Mouse (Mus musculus) cerebellum, adult 9-11 months (tissue): Measurements from ENCODE around the gene Tmem25.
A peak's percentile ranks its signal among the peaks of the same experiment; 100 is the strongest.

ENCODE experiments used
- DNase-seq: peaks from one replicate; pipeline ENCODE4 v3.0.0; 2022

Gene Tmem25

GRCm38 (mm10) chr9:44799102-44799957 is at the start of gene Tmem25:
TSS of gene Tmem25 (minus strand) at chr9:44799307.
- DNase-seq = peak; percentile 95

DNA sequence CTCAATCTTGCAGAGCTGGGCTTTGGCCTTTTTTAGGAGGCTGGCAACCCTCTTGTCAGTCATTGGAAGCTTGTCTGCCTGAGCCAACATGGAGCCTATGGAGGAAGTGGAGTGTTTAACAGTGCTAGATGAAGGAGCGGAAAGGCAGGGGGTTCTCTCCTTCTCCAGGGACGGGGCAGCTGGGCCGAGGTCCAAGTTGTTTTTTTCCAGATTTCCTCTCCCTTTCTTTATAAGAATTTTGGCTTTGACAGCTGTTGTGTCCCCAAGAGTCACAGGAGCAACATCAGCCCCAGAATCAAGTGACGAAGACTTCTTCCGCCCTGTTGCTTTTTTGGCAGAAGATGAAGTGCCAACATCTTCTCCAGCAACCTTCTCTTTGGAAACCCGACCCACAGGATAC is 48.3 kb upstream of the Tmem25 start:
- no peak for DNase-seq

- DNase-seq = no peak
Observed at GRCm38 (mm10) chr9:44841241-44841640, 42.1 kb upstream of the Tmem25 start.

GRCm38 (mm10) chr9:44836439-44836838 is 37.3 kb upstream of the Tmem25 start:
- peak; percentile 70 for DNase-seq

DNA sequence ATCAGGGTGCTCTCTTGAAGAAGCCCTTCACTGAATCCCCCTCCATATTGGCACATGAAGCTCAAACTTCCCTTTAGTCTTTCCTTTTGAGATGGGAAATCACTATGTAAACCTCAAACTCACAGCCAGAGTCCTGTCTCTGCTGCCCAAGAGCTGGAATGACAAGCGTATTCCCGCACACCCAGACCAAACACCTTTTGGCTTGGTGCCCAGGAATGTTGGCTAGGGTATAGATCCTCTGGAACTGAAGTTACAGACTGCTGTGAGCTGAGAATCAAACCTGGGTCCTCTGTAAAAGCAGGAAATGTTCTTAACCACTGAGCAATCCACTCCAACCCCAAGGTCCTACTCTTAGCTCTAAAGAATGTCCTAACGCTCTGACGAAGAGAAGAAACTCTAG is 33.2 kb upstream of the Tmem25 start:
- no peak for DNase-seq

DNA sequence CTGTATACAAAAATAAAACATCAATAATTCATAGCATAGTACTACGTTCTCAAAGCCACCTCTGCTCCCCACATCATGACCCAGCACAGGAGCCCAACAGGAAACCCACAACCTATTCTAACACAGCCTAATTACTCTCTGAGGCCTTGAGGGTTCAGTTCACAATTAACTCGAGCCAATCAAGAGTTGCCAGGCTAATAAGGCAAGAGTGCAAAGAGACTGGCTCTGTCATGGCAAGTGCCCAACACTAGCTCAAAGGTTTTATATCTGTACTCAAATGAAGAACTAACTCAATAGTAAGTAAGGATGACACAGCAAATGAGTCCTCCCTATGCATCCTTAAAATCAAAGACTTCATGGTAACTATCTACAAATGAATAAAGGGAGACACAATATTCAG is 31.4 kb upstream of the Tmem25 start:
- no peak for DNase-seq

GRCm38 (mm10) chr9:44828944-44829343 is 29.8 kb upstream of the Tmem25 start:
- no peak for DNase-seq

GRCm38 (mm10) chr9:44826660-44827059 is 27.6 kb upstream of the Tmem25 start:
- DNase-seq = no peak

DNA sequence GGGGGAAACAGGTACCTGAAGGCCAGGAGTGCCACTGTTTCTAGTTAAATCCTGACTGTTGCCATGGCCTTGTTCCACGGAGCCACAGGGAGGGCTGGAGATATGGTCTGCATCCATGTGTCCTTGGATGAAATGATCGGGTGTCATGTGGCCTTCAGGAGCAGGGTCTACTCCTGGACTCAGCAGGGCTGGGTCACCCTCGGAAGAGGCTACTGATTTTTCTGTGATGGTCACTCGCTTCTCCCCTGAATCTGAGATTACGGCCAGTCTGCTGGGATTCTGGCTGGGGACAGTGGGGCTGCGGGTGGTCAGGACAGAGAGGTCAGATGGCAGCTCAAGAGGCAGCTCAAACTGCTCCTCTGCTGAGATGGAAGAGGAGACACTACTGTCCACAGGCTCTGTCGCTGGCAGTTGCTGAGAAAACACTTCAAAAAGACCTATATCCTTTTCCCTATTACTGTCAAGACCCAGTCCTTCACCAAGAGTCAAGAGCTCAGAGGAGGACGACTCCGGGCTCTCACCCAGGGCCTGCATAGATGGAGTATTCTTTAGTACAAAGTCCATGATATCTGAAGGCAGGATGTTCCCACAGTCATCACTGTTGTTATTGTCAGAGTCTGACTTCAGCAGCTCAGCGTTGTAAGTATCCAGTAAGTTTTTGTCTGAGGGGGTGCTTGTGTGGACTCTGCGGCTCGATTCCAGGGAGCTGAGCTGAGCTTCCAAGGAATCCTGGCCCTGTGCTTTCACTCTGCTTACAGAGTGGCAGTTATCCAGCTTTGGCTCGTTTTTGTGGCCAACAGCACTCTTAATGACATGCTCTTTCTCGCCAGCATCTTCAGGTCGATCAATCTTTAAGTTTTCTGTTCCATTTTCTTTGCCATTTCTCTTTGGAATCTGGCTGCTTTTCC is 21.1 kb upstream of the Tmem25 start:
- DNase-seq = no peak

DNA sequence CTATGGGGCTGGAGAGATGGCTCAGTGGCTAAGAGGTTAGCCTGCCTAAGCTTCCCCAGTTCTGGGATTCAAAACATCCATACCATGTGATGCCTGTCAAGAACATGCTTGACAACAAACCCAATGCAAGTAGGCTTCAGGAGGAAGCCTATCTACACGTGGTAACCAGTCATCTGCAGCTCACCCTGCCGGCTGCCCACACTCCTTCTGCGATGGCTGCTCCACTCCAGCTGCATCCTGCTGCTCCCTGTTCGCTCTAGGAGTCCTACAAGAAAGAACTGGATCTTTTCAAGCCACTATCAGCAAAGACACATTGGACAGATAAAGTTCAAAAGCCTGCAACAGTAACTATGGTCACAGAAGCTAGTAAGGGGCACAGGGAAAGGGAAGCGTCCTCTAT is 18.4 kb upstream of the Tmem25 start:
- DNase-seq = no peak

GRCm38 (mm10) chr9:44814179-44814578 is 15.1 kb upstream of the Tmem25 start:
- no peak for DNase-seq

GRCm38 (mm10) chr9:44810316-44810715 is 11.2 kb upstream of the Tmem25 start:
- DNase-seq = no peak

- DNase-seq = no peak
Observed at GRCm38 (mm10) chr9:44807778-44808177, 8.7 kb upstream of the Tmem25 start.

DNA sequence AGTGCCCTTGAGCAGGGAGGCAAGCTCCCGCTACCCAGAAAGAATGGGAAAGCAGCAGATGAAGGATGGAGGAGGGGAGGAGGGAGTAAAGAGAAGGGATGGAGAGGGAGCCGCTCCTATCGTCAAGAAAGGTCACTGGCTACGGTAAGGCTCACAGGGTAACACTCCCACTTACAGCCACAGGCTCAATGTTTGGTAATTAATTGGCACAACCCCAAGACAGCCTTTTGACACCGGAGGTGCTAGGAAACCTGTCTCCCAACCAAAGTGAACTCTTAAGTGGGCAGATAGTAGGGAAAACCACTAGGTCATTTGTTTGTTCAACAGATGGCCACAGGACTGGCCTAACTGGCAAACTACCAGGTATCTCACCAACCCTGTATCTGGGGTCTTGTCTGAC is 8.0 kb upstream of the Tmem25 start:
- DNase-seq = no peak

DNA sequence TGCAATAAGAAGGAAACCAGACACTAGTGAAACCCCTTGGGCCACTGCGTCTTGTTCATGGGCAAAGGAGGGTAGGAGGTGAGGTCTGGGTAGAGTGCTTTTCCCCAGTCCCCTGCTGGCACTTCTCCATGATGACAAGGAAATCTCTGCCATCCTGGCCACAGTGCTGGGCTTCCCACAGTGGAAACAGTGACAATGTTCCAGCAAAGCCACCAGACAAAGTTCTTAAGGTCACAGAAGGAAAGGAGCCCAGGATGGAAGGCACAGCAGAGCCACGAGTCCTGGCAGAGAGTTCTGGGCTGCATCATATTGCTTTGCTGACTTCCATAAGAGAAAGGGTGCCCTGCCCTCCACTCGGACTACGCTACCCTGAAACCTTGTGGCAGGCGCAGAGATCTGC is 6.4 kb upstream of the Tmem25 start:
- no peak for DNase-seq

DNA sequence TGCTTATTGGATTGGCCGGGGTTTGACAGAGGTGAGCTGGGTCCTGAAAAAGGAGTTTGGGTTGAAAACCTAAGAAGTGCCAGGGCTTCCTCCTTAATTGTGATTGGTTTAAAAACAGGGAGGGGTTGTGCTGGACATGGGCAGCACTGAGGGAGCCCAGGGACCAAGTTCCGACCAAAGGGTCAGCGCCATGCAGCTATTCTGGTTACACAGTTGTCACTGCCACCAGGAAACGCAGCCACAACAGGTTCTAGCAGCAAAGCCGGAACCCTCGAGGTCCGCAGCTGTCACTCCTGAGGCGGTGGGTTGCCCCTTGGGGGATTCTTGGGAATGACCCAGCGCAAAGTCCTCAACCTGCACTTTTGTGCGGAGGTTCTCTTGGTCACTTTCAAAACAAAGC is 5.6 kb upstream of the Tmem25 start:
- DNase-seq = no peak

DNA sequence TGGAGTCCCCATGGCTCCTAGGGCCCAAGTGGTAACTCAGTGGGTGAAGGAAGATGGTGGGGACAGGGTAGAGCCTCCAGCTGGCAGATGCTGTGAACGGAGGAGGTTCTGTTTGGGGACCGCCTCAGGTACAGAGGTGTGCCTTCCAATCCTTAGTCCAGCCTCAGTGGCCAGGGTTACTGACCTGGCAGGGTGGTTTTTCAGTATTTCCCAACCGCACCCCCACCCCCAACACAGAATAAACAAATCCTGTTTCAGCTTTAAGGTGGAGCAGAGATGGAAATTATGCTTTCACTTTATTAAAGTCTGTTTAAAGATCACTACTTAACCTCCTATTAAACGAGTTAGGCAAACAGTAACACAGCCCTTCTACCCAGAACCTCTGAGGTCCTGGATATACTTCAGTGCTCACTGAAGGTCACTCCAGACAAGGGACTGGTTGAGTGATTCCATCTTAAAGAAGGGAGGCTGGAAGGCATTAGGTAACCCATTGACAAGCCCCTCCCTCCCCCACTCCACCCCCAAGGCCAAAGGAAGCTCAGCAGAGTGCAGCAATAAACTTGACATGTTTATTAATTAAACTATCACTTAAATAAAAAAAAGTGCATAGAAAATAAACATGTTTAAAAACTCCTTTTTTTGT is 3.8 kb upstream of the Tmem25 start, which contains the start of gene Ttc36:
TSS of gene Ttc36 (minus strand) at position 265 of the 643 bp plus-strand sequence.
- no peak for DNase-seq

- no peak for DNase-seq
Observed at GRCm38 (mm10) chr9:44801669-44802068, 2.6 kb upstream of the Tmem25 start.

DNA sequence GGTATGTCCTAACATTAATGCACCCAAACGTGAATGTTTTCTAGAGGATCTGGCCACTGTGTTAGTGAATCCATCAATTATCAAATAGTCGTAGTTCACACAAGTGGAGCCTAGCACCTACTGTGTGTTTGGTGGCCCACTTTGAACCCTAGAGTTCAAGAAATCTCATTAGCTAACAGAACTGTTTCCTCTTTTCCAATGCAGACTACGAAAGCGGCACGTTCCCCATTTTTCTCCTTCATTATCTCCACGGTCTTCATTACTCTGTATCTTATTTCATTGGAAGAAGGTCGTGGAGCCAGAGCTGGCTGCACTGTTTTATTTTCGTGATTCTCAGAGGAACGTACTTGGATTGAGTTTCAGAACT is 834 bp upstream of the Tmem25 start:
- no peak for DNase-seq

- peak; percentile 56 for DNase-seq
Observed at GRCm38 (mm10) chr9:44798298-44798697, 809 bp downstream of the Tmem25 start.

- no peak for DNase-seq
Observed at GRCm38 (mm10) chr9:44792842-44793241, 6.3 kb downstream of the Tmem25 start.

DNA sequence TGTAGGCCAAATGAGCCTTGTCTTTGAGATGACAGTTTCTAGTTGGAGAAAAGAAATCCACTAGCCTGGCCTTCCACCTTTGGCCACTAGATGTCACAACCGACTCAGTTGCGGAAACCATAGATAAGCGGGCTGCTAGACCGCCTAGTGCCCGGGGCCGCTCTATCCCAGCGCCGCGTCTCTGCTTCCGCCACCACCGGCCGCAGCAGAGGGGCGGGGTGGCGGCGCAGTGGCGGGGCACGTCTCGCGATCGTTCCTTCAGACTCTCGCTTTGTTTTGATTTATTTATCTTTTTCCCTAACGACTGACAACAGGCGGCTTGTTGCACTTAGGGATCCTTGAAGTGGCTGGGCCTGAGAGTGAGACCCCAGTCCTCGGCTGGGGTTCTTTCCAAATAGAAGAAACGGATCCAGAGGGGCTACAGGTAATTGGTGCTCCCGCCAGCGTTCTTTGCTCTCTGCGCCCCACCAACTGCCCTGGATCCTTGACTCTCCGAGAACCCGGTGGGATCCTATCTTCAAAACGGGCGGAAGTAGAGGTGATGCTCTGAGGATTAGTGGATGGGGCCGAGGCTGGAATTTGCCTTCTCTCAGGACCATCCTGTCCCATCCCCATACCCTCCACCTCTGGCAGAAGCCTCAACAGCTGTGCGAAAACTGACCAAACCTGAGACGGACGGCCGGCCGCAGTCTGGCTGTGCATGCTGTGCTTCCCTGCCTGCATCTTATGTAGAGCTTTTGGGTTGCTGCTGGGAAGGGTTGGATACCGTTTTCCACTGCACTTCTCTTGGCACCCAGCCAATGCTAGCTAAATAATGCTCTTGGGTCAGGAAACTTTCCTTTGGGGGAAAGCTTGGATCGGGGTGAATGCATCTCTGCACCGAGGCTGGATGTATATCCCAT is 26.1 kb downstream of the Tmem25 start:
- DNase-seq = peak; percentile 92
